Mouse (Mus musculus) mouse trophoblast stem cell (cell line): ENCODE results near the gene Klrb1c.

Experiments used
- in situ Hi-C, 2 experiments: fragments of 300-500 bp; cut with MseI, MboI; formaldehyde crosslinking; loops; 2 replicates in 1 of 2; 3 replicates in 1 of 2; pipeline ENCODE4 v1.15.1; 2025

Klrb1c gene

DNA sequence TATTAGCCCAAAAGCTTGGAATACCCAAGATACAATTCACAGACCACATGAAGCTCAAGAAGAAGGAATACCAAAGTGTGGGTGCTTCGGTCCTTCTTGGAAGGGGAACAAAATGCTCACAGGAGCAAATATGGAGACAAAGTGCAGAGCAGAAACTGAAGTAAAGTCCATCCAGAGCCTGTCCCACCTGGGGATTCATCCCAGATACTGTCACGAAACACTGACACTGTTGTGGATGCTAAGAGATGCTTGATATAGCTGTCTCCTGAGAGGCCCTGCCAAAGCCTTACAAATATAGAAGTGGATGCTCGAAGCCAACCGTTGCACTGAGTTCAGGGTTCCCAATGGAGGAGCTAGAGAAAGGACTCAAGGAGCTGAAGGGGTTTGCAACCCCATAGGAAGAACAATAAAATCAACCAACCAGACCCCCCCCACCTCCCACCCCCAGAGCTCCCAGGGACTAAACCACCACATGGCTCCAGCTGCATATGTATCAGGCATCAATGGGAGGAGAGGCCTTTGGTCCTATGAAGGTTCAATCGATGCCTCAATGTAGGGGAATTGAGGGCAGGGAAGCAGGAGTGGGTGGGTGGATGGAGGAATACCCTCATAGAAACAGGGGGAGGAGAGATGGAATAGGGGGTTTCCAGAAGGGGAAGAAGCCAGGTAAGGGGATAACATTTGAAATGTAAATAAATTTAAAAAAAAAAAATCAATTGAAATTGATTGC lies 29.6 kb downstream of the Klrb1c start:
- in situ Hi-C loops = loop anchor here (5.0 to 10.0 kb wide), 3 partner anchors 125 to 155 kb away; no protein-coding TSS in a partner anchor

GRCm38 (mm10) chr6:128755402-128755763 lies 33.6 kb downstream of the Klrb1c start:
- in situ Hi-C loops = loop anchor here (5.0 to 10.0 kb wide), 3 partner anchors 121 to 151 kb away; no protein-coding TSS in a partner anchor

- in situ Hi-C loops = loop anchor here (5.0 to 10.0 kb wide), 3 partner anchors 120 to 150 kb away; no protein-coding TSS in a partner anchor
Measured at GRCm38 (mm10) chr6:128754748-128755401, 34.1 kb downstream of the Klrb1c start.

DNA sequence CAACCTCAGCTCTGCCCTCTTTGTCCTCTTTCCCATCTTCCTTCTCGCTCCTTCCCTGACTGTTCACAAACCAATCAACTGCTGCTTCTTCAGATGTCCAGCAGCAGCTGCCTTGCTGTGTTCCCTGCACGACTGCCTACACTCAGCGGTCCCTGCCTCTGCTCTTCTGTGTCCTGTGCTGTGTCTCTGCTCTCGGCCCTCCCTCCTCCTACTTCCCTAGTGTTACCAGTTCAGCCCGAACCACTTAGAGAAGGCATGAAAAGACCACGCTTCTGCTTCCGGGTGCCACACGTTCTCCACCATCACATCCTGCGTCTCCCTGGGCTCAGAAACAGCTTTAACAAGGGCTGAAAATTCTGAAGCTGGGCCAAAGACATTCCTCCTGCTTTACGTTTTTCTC lies 34.8 kb downstream of the Klrb1c start:
- in situ Hi-C loops = loop anchor here (10.0 kb wide), 2 partner anchors 119 to 149 kb away; no protein-coding TSS in a partner anchor

DNA sequence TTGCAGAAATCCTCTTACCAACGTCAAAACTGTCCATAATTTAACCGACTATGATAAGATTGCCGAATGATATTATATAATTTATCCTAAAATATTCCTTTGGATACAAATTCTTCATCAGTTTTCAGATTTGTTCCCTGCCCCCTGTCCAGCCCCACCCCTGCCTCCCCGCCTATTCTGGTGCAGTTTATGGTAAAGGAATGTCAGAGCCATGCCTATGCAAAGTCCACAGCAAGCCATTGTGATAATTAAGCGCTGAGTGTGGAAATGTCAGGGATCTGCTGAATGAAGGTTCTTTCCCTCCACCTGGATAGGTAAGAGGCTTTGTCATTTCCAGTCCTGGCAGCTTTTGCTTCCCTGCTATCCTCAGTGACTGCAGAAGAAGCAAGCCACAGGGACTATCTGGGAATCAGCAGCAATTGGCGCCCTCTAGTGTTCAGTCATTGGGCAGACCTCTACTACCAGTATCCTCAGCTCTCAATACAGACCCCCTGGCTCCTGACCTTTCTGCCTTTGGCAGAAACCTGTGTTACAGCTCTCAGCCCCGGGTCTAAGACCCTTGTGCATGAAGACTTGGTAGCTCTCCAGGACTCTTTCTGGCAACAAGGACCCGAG lies 35.3 kb downstream of the Klrb1c start:
- in situ Hi-C loops = loop anchor here (10.0 kb wide), 2 partner anchors 119 to 149 kb away; no protein-coding TSS in a partner anchor

DNA sequence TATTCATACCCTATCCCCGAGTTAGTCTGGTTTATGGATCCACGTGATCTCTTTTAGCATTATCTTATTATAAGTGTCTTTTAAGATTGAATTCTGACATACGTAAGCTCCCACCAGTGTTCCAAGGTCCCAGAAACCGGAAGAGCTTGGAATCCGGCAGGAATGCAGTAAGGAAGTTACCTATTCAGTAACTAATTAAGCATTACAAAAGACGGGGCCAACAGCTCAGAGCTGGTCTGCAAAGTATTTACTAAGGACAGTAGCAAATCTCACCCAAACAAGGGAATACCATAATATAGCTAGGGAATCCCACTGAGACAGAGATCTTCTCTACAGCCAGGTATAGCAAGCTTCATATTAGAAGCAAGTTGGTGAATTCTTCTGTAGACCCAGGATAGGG lies 42.0 kb downstream of the Klrb1c start:
- in situ Hi-C loops = loop anchor here in 1 of 2 experiments (10.0 kb wide), 1 partner anchor 142 kb away; no protein-coding TSS in a partner anchor

DNA sequence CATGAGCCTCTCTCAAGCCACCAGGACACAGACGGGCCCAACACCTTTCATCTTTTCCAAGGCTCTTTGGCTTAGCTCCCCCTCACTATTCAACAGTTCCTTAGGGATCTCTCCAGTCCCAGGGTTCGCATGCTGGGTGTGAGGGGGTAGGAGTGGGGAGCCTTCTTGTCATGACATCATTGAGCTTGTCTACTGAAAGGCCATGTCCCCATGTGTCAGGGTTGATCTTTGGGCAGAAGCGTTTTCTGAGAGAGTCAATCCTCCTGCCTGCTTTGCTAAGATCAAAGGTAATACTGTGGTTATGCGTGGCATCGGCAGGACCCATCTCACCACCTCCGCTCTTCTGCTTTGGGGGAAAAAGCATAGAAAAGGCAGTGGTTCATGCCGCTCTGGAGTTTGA lies 51.6 kb downstream of the Klrb1c start:
- in situ Hi-C loops = no loop called here

- in situ Hi-C loops = no loop called here
Measured at GRCm38 (mm10) chr6:128736100-128736499, 52.9 kb downstream of the Klrb1c start.

- in situ Hi-C loops = no loop called here
Measured at GRCm38 (mm10) chr6:128734896-128735295, 54.1 kb downstream of the Klrb1c start.

DNA sequence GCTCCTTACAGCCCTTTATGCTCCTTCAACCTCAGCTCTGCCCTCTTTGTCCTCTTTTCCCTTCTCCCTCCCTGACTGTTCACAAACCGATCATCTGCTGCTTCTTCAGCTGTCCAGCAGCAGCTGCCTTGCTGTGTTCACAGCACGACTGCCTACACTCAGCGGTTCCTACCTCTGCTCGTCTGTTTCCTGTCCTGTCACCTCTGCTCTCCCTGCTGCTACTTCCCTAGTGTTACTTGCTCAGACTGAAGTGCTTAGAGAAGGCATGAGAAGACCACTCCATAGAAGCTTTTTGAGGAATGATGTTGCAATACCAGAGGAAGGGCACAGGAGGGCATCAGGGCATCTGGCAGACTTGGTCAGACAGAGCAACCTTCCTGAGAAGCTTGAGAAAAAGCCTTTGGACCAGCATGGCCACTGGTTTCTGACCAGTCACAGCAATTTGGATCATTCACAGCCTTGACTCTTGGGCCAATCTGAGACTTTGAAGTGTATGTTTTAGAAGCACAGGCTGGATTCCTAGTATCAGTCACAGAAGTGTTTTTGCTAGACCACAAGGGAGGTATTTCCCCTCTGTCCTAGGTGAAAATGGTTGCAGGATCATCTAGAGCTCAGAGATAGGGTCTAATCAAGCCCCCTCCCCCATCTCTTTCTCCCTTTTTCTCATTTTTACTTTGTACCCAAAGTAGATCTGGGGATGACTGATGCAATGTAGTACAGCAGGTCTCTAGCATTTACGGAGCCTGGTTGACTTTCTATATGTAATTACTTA lies 54.9 kb downstream of the Klrb1c start:
- in situ Hi-C loops = no loop called here

DNA sequence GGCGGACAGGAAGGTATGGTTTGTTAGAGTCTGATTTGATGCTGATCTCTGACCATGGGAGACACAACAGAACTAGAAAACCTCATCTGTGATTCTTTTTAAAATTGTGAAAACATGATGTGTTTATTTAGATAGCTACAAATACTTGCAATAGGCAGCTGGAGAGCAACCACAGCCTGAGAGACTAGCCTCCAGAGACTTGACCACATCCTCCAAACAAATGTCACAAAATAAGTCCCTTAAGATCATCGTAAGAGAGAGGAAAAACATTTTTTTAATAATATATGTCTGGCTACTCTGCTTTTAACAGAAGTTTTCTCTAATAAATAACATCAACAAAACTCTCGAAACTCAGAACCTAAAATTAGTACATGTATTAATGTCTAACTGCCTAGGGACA lies 57.0 kb downstream of the Klrb1c start:
- in situ Hi-C loops = no loop called here
